Mouse (Mus musculus) gastrocnemius, adult 2 months (tissue): ENCODE data around the gene Mien1. TPM values are rescaled to one million over a fixed set of nuclear protein-coding genes. Genes with fewer than 3 reads are reported as not detected.

ENCODE experiments used
- DNase-seq: peaks from one replicate; pipeline ENCODE4 v3.0.0; 2022
- H3K27ac ChIP-seq: fragments of 200-600 bp; 2 replicates; pipeline ENCODE4 v1.8.1; 2022; ENCODE audit warnings: mild to moderate bottlenecking
- H3K4me3 ChIP-seq: fragments of 200-600 bp; 2 replicates; pipeline ENCODE4 v1.8.1; 2022; ENCODE audit warnings: mild to moderate bottlenecking, moderate library complexity
- CTCF ChIP-seq: fragments of 200-600 bp; IDR thresholded peaks from 2 replicates; pipeline ENCODE4 v1.8.1; 2022; ENCODE audit warnings: antibody characterized with exemption, mild to moderate bottlenecking, moderate library complexity
- intact Hi-C: fragments of 180-260 bp; cut with DNase I; formaldehyde crosslinking; loops from one replicate; pipeline ENCODE4 v1.15.1; 2025
- total RNA-seq, 2 experiments: library from RNA; stranded (reverse); gene quantifications; 2 replicates each; pipeline ENCODE4 v1.2.3; 2021

Gene Mien1
- total RNA-seq, 2 experiments from 2014 or later: 30.3 to 37.4 TPM

GRCm38 (mm10) chr11:98409341-98409822 lies 29.4 kb downstream of the Mien1 start:
- H3K4me3 ChIP-seq: no peak overlapping the region
- intact Hi-C loops: no loop called here
- no peak for DNase-seq
- no peak overlapping the region for H3K27ac ChIP-seq
- TF ChIP-seq CTCF: no peak

GRCm38 (mm10) chr11:98408872-98409271 lies 29.9 kb downstream of the Mien1 start:
- no peak for TF ChIP-seq CTCF
- DNase-seq: no peak
- Histone ChIP-seq H3K27ac (no peak overlapping the region), H3K4me3 (no peak overlapping the region)
- intact Hi-C loops: no loop called here

GRCm38 (mm10) chr11:98406621-98407020 lies 32.2 kb downstream of the Mien1 start:
- H3K4me3 ChIP-seq: no peak overlapping the region
- intact Hi-C loops: no loop called here
- H3K27ac ChIP-seq: no peak overlapping the region
- no peak for TF ChIP-seq CTCF
- no peak for DNase-seq

- Histone ChIP-seq H3K27ac (peak overlapping the region; percentile 99), H3K4me3 (peak overlapping the region; percentile 89)
- no peak for DNase-seq
- no peak for TF ChIP-seq CTCF
- intact Hi-C loops: loop anchor here (2.0 kb wide), 1 partner anchor 38 kb away; the partner anchor contains the start of gene Mien1
Measured at GRCm38 (mm10) chr11:98400816-98401215, 38.0 kb downstream of the Mien1 start.

GRCm38 (mm10) chr11:98400161-98400726 lies 38.5 kb downstream of the Mien1 start, which contains the start of gene Pgap3:
Pgap3 (minus strand) TSS chr11:98400490.
- no peak for TF ChIP-seq CTCF
- peak; percentile 91 for DNase-seq
- intact Hi-C loops: loop anchor here (2.0 kb wide), 1 partner anchor 39 kb away; the partner anchor contains the start of gene Mien1
- Histone ChIP-seq H3K4me3 (peak within 1 kb of the TSS; percentile 89), H3K27ac (peak within 1 kb of the TSS; percentile 99)

- TF ChIP-seq CTCF: no peak
- H3K4me3 ChIP-seq: no peak overlapping the region
- H3K27ac ChIP-seq: no peak overlapping the region
- DNase-seq: no peak
- intact Hi-C loops: loop anchor here (2.0 kb wide), 1 partner anchor 39 kb away; the partner anchor contains the start of gene Stard3
Measured at GRCm38 (mm10) chr11:98397946-98398345, 40.8 kb downstream of the Mien1 start.

GRCm38 (mm10) chr11:98395041-98395440 lies 43.8 kb downstream of the Mien1 start:
- TF ChIP-seq CTCF: no peak
- H3K27ac ChIP-seq: peak overlapping the region; percentile 89
- intact Hi-C loops: no loop called here
- no peak overlapping the region for H3K4me3 ChIP-seq
- no peak for DNase-seq

- Histone ChIP-seq H3K4me3 (no peak overlapping the region), H3K27ac (peak overlapping the region; percentile 89)
- DNase-seq: peak; percentile 71
- intact Hi-C loops: no loop called here
- no peak for TF ChIP-seq CTCF
Measured at GRCm38 (mm10) chr11:98394301-98394700, 44.5 kb downstream of the Mien1 start.

- no peak for DNase-seq
- no peak for TF ChIP-seq CTCF
- Histone ChIP-seq H3K4me3 (no peak overlapping the region), H3K27ac (peak overlapping the region; percentile 89)
- intact Hi-C loops: no loop called here
Measured at GRCm38 (mm10) chr11:98393317-98393716, 45.5 kb downstream of the Mien1 start.

- TF ChIP-seq CTCF: no peak
- intact Hi-C loops: no loop called here
- no peak for DNase-seq
- H3K4me3 ChIP-seq: no peak overlapping the region
- peak overlapping the region; percentile 89; the same call in 1 of the 2 replicates for H3K27ac ChIP-seq
Measured at GRCm38 (mm10) chr11:98392645-98393044, 46.1 kb downstream of the Mien1 start.

- DNase-seq: no peak
- intact Hi-C loops: no loop called here
- Histone ChIP-seq H3K4me3 (no peak overlapping the region), H3K27ac (no peak overlapping the region)
- no peak for TF ChIP-seq CTCF
Measured at GRCm38 (mm10) chr11:98392034-98392433, 46.8 kb downstream of the Mien1 start.

- TF ChIP-seq CTCF: no peak
- DNase-seq: no peak
- Histone ChIP-seq H3K4me3 (no peak overlapping the region), H3K27ac (no peak overlapping the region)
- intact Hi-C loops: loop anchor here (2.0 kb wide), 1 partner anchor 47 kb away; no protein-coding TSS in a partner anchor
Measured at GRCm38 (mm10) chr11:98390141-98390540, 48.6 kb downstream of the Mien1 start.

GRCm38 (mm10) chr11:98389221-98389780 lies 49.5 kb downstream of the Mien1 start:
- intact Hi-C loops: no loop called here
- H3K27ac ChIP-seq: peak overlapping the region; percentile 63; the same call in 1 of the 2 replicates
- peak; percentile 79 for TF ChIP-seq CTCF
- peak; percentile 78 for DNase-seq
- H3K4me3 ChIP-seq: no peak overlapping the region

GRCm38 (mm10) chr11:98388282-98388681 lies 50.5 kb downstream of the Mien1 start:
- Histone ChIP-seq H3K4me3 (no peak overlapping the region), H3K27ac (peak overlapping the region; percentile 63)
- DNase-seq: no peak
- intact Hi-C loops: no loop called here
- no peak for TF ChIP-seq CTCF

Other genes with a start within 250 kb of the Mien1 start
- gene Med1, start 245.7 kb downstream of the Mien1 start, total RNA-seq: 10 to 100 TPM; 26.4 to 33.1 TPM
- gene Cdk12, start 235.9 kb downstream of the Mien1 start, total RNA-seq: 10 to 100 TPM; 14.2 to 17.1 TPM
- not detected for gene Neurod2, start 109.3 kb downstream of the Mien1 start, total RNA-seq
- gene Ppp1r1b, start 90.6 kb downstream of the Mien1 start, total RNA-seq: not detected
- gene Stard3, start 80.6 kb downstream of the Mien1 start, total RNA-seq: 10 to 100 TPM; 11.8 to 12.1 TPM
- 1,000 to 10,000 TPM; 3,050 to 3,067 TPM for gene Tcap, start 55.2 kb downstream of the Mien1 start, total RNA-seq
- gene Pnmt, start 52.5 kb downstream of the Mien1 start, total RNA-seq: 1 to 10 TPM; 1.8 to 5.9 TPM
- gene Pgap3, start 38.5 kb downstream of the Mien1 start, total RNA-seq: 1 to 10 TPM; 2.2 to 3.0 TPM
- gene Erbb2, start 26.5 kb downstream of the Mien1 start, total RNA-seq: 1 to 10 TPM; 1.6 to 1.9 TPM
- gene Grb7, start 7.4 kb upstream of the Mien1 start, total RNA-seq: not detected
- under 1 TPM in 1 of 2 experiments, not detected in 1; 0.22 TPM for gene Ikzf3, start 107.0 kb upstream of the Mien1 start, total RNA-seq
- not detected for gene Zpbp2, start 112.1 kb upstream of the Mien1 start, total RNA-seq
- 10 to 100 TPM; 24.5 to 25.7 TPM for gene Ormdl3, start 148.4 kb upstream of the Mien1 start, total RNA-seq
- gene Lrrc3c, start 159.3 kb upstream of the Mien1 start, total RNA-seq: not detected
- 1 to 10 TPM; 4.6 to 5.6 TPM for gene Gm12355, start 186.7 kb upstream of the Mien1 start, total RNA-seq
- 10 to 100 TPM; 17.7 to 28.8 TPM for gene Gsdma3, start 187.4 kb upstream of the Mien1 start, total RNA-seq
- 1 to 10 TPM; 1.1 to 1.7 TPM for gene Gsdma2, start 207.8 kb upstream of the Mien1 start, total RNA-seq
- under 1 TPM; 0.33 to 0.69 TPM for gene Gsdma, start 225.4 kb upstream of the Mien1 start, total RNA-seq
- gene Psmd3, start 243.6 kb upstream of the Mien1 start, total RNA-seq: 100 to 1,000 TPM; 101 to 106 TPM